11 mouse cellular contexts compared by ENCODE assay signal in the genomic region with DNA sequence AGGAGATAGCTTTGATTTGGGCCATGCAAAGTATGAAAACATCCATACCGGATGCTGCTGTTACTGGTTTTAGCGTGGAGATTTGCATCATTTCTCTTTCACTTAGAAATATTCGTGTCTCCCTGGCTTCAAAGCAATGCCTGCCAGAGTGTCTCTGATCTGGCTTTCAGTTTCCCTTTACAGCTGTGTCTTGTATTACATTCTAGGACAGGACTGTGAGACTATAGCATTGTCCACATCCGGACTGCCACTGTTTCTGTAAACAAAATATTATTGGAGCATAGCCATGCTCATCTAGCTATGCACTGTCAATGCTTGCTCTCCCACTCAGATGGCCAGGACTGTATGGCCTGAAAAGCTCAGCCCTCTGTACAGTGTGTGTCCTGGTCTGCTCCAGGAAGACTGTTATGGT.
DNase-seq lines count a peak whose midpoint lies in the region; ATAC-seq lines count a peak whose summit lies in the region.
"Had no signal": no experiment of that assay in that cellular context is flagged by ENCODE, and none has a peak within 500 bp of the region (broad histone marks: within the 10 kb centered on the region; RNA-seq: fewer than 3 reads in every experiment).

No protein-coding gene starts in this region.

- H3K9me3 ChIP-seq in heart, embryonic 15.5 days (replicated peaks): no peaks in the 10 kb centered on the region
- no peaks in the 10 kb centered on the region for H3K9me3 ChIP-seq in lung, embryonic 15.5 days
- H3K9me3 ChIP-seq in neural tube, embryonic 15.5 days (replicated peaks): no peaks in the 10 kb centered on the region
- H3K9me3 ChIP-seq: embryonic facial prominence, embryonic 15.5 days had no signal

- H3K9ac ChIP-seq in heart, embryonic 15.5 days: no peak overlapping the region
- no peak overlapping the region for H3K9ac ChIP-seq in lung, embryonic 15.5 days
- H3K9ac ChIP-seq in neural tube, embryonic 15.5 days (replicated peaks): no peak overlapping the region
- H3K9ac ChIP-seq: embryonic facial prominence, embryonic 15.5 days had no signal

- H3K27me3 ChIP-seq in heart, embryonic 15.5 days: no peaks in the 10 kb centered on the region
- H3K27me3 ChIP-seq in lung, embryonic 15.5 days: no peaks in the 10 kb centered on the region
- no peaks in the 10 kb centered on the region for H3K27me3 ChIP-seq in neural tube, embryonic 15.5 days (replicated peaks)
- H3K27me3 ChIP-seq: embryonic facial prominence, embryonic 15.5 days had no signal

- no peak for DNase-seq in heart, postnatal 14 days
- DNase-seq in lung, adult 18-20 months: no peak
- no peak for DNase-seq in gastrocnemius, adult 8-10 months (ENCODE audit: low spot score in 2 of 2)
- DNase-seq in right cerebral cortex, postnatal 25 days: no peak
- DNase-seq: cerebellum, adult 11 months had no signal

- intact Hi-C loops in heart, postnatal 14 days (cut with DNase I): no loop called here

- H3K4me1 ChIP-seq in heart, embryonic 15.5 days (replicated peaks): peaks cover 25% of the 10 kb centered on the region
- H3K4me1 ChIP-seq in lung, embryonic 15.5 days: peaks cover 44% of the 10 kb centered on the region
- H3K4me1 ChIP-seq in brown adipose tissue, adult 24 weeks (ENCODE audit: control insufficient read depth, insufficient read depth, insufficient read length, low read length): peaks cover 27% of the 10 kb centered on the region
- H3K4me1 ChIP-seq in neural tube, embryonic 15.5 days: peaks cover 12% of the 10 kb centered on the region; the same call in 1 of the 2 replicates
- H3K4me1 ChIP-seq: embryonic facial prominence, embryonic 15.5 days had no signal

- H3K36me3 ChIP-seq in heart, embryonic 15.5 days: no peaks in the 10 kb centered on the region
- H3K36me3 ChIP-seq in lung, embryonic 15.5 days: no peaks in the 10 kb centered on the region
- no peaks in the 10 kb centered on the region for H3K36me3 ChIP-seq in neural tube, embryonic 15.5 days
- H3K36me3 ChIP-seq: embryonic facial prominence, embryonic 15.5 days had no signal

- peak overlapping the region; percentile 50 for H3K27ac ChIP-seq in heart, embryonic 15.5 days
- H3K27ac ChIP-seq in lung, embryonic 15.5 days: peak overlapping the region; percentile 88
- peak overlapping the region; percentile 71 for H3K27ac ChIP-seq in brown adipose tissue, adult 24 weeks (replicated peaks; ENCODE audit: low read depth, low read length)
- peak overlapping the region; percentile 23; the same call in 1 of the 2 replicates for H3K27ac ChIP-seq in neural tube, embryonic 15.5 days (replicated peaks)
- H3K27ac ChIP-seq: embryonic facial prominence, embryonic 15.5 days; macrophage had no signal

- H3K4me2 ChIP-seq in heart, embryonic 15.5 days: no peak overlapping the region
- peak overlapping the region; percentile 34 for H3K4me2 ChIP-seq in lung, embryonic 15.5 days
- no peak overlapping the region for H3K4me2 ChIP-seq in neural tube, embryonic 15.5 days
- H3K4me2 ChIP-seq: embryonic facial prominence, embryonic 15.5 days had no signal

- no peak overlapping the region for H3K4me3 ChIP-seq in heart, embryonic 15.5 days
- H3K4me3 ChIP-seq in lung, embryonic 15.5 days: no peak overlapping the region
- H3K4me3 ChIP-seq in brown adipose tissue, adult 24 weeks (ENCODE audit: insufficient read depth, low read depth, low read length): no peak overlapping the region
- H3K4me3 ChIP-seq in neural tube, embryonic 15.5 days (replicated peaks): no peak overlapping the region
- H3K4me3 ChIP-seq: embryonic facial prominence, embryonic 15.5 days had no signal

- ATAC-seq in heart, embryonic 15.5 days (replicated peaks; ENCODE audit: insufficient number of reproducible peaks, insufficient read depth, low FRiP score, low read depth): no peak
- peak; percentile 91 for ATAC-seq in lung, embryonic 15.5 days (ENCODE audit: borderline replicate concordance, extremely low read depth, low FRiP score, low TSS enrichment)
- no peak for ATAC-seq in neural tube, embryonic 15.5 days (ENCODE audit: low FRiP score)

- WGBS in heart, embryonic 15.5 days: 55% methylated on average over 4 of the region's 4 CpGs
- WGBS in lung, embryonic 15.5 days: 27% methylated on average over 4 of the region's 4 CpGs
- WGBS in neural tube, embryonic 15.5 days: 77% methylated on average over 4 of the region's 4 CpGs

Comparison
In these comparisons a context has a peak if more than half of its experiments do, and no peak if none do; other contexts are left out.
1. H3K27ac ChIP-seq: peak in every context shown above with its lines; median percentile 88 in lung, embryonic 15.5 days; 71 in brown adipose tissue, adult 24 weeks; 50 in heart, embryonic 15.5 days; 23 in neural tube, embryonic 15.5 days.